Mouse (Mus musculus) ES-Bruce4 (cell line): ENCODE measurements around the gene Erbb4. TPM values are rescaled to one million over a fixed set of nuclear protein-coding genes. Genes with fewer than 3 reads are reported as not detected.
"Not testable (repeated sequence)": the region's sequence is repeated elsewhere in the genome, so short reads cannot be mapped to it uniquely, and the experiment has no call there.

Experiments
- H3K27ac ChIP-seq: 2 replicates; pipeline ENCODE4 v1.5.1; 2012; ENCODE audit warnings: low read length, inconsistent platforms; ENCODE audit not compliant: insufficient read depth
- H3K27me3 ChIP-seq: 2 replicates; pipeline ENCODE4 v1.6.1; 2012; ENCODE audit warnings: mild to moderate bottlenecking, low read length, inconsistent platforms; ENCODE audit not compliant: control insufficient read depth, poor library complexity, insufficient read depth, severe bottlenecking
- H3K36me3 ChIP-seq: 2 replicates; pipeline ENCODE4 v1.6.1; 2012; ENCODE audit warnings: inconsistent platforms, mild to moderate bottlenecking, low read length, moderate library complexity; ENCODE audit not compliant: control insufficient read depth, poor library complexity, insufficient read depth, severe bottlenecking
- H3K4me1 ChIP-seq: one replicate; pipeline ENCODE4 v1.8.1; 2011; ENCODE audit warnings: low read length; ENCODE audit not compliant: control insufficient read depth, insufficient read depth
- H3K4me3 ChIP-seq: 2 replicates; pipeline ENCODE4 v1.5.1; 2011; ENCODE audit warnings: low read depth, mild to moderate bottlenecking, low read length
- H3K9ac ChIP-seq: 2 replicates; pipeline ENCODE4 v1.6.1; 2012; ENCODE audit warnings: low read depth, mild to moderate bottlenecking, inconsistent platforms; ENCODE audit not compliant: poor library complexity, severe bottlenecking
- H3K9me3 ChIP-seq: replicated peaks from 2 replicates; pipeline ENCODE4 v1.6.1; 2012; ENCODE audit warnings: mild to moderate bottlenecking, low read length, inconsistent platforms; ENCODE audit not compliant: control insufficient read depth, poor library complexity, insufficient read depth, severe bottlenecking
- CTCF ChIP-seq: IDR thresholded peaks from one replicate; pipeline ENCODE4 v1.8.1; 2011; ENCODE audit warnings: low read depth, low read length
- EP300 ChIP-seq: IDR thresholded peaks from 2 replicates; pipeline ENCODE4 v1.6.1; 2011; ENCODE audit warnings: low read depth, low read length; ENCODE audit not compliant: insufficient read depth
- POLR2A ChIP-seq: IDR thresholded peaks from one replicate; pipeline ENCODE4 v1.8.1; 2011; ENCODE audit warnings: low read length; ENCODE audit not compliant: insufficient read depth
- polyA plus RNA-seq: library from polyadenylated mRNA; stranded (reverse); fragments of >200 nt; gene quantifications from 2 replicates; pipeline ENCODE4 v1.2.4, GENCODE M21; 2011; ENCODE audit warnings: low read depth; ENCODE audit not compliant: missing spikeins, insufficient read depth, insufficient read length

Erbb4 gene
- polyA plus RNA-seq, 1 experiment = 0.90 TPM

GRCm38 (mm10) chr1:68806711-68807110 is 301.1 kb downstream of the Erbb4 start:
- Histone ChIP-seq H3K27ac (no peak overlapping the region), H3K36me3 (no peaks in the 10 kb centered on the region), H3K27me3 (no peaks in the 10 kb centered on the region), H3K9me3 (no peaks in the 10 kb centered on the region), H3K4me1 (no peaks in the 10 kb centered on the region), H3K4me3 (no peak overlapping the region), H3K9ac (no peak overlapping the region)
- TF ChIP-seq EP300 (no peak), POLR2A (no peak), CTCF (no peak)

GRCm38 (mm10) chr1:68787409-68788015 is 320.3 kb downstream of the Erbb4 start:
- TF ChIP-seq EP300 = no peak
- no peak for TF ChIP-seq POLR2A
- TF ChIP-seq CTCF = no peak
- no peak overlapping the region for H3K9ac ChIP-seq
- H3K27ac ChIP-seq = no peak overlapping the region
- H3K4me3 ChIP-seq = no peak overlapping the region
- no peaks in the 10 kb centered on the region for H3K4me1 ChIP-seq
- no peaks in the 10 kb centered on the region for H3K9me3 ChIP-seq
- H3K36me3 ChIP-seq = no peaks in the 10 kb centered on the region
- H3K27me3 ChIP-seq = no peaks in the 10 kb centered on the region

GRCm38 (mm10) chr1:68780653-68781052 is 327.2 kb downstream of the Erbb4 start:
- Histone ChIP-seq H3K9ac (no peak overlapping the region), H3K36me3 (no peaks in the 10 kb centered on the region), H3K4me3 (no peak overlapping the region), H3K9me3 (no peaks in the 10 kb centered on the region), H3K27me3 (no peaks in the 10 kb centered on the region), H3K4me1 (no peaks in the 10 kb centered on the region), H3K27ac (no peak overlapping the region)
- TF ChIP-seq POLR2A = no peak
- TF ChIP-seq EP300 = no peak
- TF ChIP-seq CTCF = no peak

GRCm38 (mm10) chr1:68780032-68780431 is 327.8 kb downstream of the Erbb4 start:
- H3K9ac ChIP-seq = no peak overlapping the region
- no peaks in the 10 kb centered on the region for H3K4me1 ChIP-seq
- H3K27ac ChIP-seq = peak overlapping the region; percentile 87
- no peak for TF ChIP-seq EP300
- TF ChIP-seq CTCF = no peak
- no peak for TF ChIP-seq POLR2A
- no peaks in the 10 kb centered on the region for H3K27me3 ChIP-seq
- H3K4me3 ChIP-seq = no peak overlapping the region
- no peaks in the 10 kb centered on the region for H3K36me3 ChIP-seq
- no peaks in the 10 kb centered on the region for H3K9me3 ChIP-seq

GRCm38 (mm10) chr1:68766095-68766494 is 341.8 kb downstream of the Erbb4 start:
- not testable (repeated sequence) for H3K9me3 ChIP-seq, H3K9ac ChIP-seq, H3K4me1 ChIP-seq, H3K4me3 ChIP-seq, H3K27ac ChIP-seq, H3K36me3 ChIP-seq, H3K27me3 ChIP-seq

DNA sequence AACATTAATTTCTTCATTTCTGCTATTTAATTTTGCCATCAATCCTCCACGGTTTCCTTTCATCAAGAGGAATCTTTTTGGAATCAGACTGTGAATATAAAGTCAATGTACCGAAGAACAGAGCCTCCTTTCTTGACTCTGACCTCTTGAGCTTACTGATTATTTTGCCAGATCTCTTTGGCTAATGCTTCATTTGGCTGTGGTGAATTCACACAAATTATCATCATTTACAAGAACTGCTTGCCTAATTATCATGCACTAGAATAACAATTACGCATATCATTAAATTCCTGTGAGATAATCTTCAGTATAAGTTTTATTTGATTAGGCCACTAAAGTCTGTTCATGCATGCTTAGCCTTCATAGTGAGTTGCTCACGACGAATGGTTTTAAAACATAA is 345.4 kb downstream of the Erbb4 start:
- Histone ChIP-seq H3K9me3 (no peaks in the 10 kb centered on the region), H3K4me3 (no peak overlapping the region), H3K9ac (no peak overlapping the region), H3K36me3 (no peaks in the 10 kb centered on the region), H3K27me3 (no peaks in the 10 kb centered on the region), H3K27ac (no peak overlapping the region), H3K4me1 (no peaks in the 10 kb centered on the region)
- no peak for TF ChIP-seq POLR2A
- no peak for TF ChIP-seq CTCF
- no peak for TF ChIP-seq EP300
